Mouse (Mus musculus): ENCODE measurements around the gene Dcps. TPM values are rescaled to one million over a fixed set of nuclear protein-coding genes. Genes with fewer than 3 reads are reported as not detected.

The Dcps gene
- polyA plus RNA-seq, 1 experiment from 2014 or later: 73.4 TPM

DNA sequence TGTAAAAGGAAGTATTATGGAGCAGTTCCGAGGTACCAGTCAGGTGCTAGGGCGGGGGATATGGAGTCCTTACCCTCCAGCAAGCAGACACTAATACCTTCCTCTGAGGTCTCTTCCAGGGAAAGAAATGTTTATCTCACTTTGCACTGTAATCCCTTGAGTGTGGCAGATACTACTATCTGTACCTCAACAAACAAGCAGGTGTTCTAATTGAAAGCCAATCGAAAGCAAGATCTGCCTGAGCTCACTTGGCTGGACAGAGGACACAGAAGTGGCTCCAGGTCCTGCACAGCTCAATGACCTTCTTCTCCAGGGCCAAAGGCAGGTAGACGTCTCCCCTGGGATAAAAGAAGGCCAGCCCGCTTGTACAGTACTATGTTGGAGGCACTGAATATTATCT is 65.8 kb downstream of the Dcps start:
- peaks cover 3% of the 10 kb centered on the region; the same call in 1 of the 2 replicates for H3K4me1 ChIP-seq (ENCODE audit: control insufficient read depth, insufficient read depth, low read length)
- H3K36me3 ChIP-seq (ENCODE audit: control insufficient read depth, insufficient read depth, low read length): no peaks in the 10 kb centered on the region
- no peaks in the 10 kb centered on the region for H3K27me3 ChIP-seq (ENCODE audit: control insufficient read depth, insufficient read depth, low read depth, low read length)
- no peak overlapping the region for H3K27ac ChIP-seq (ENCODE audit: low read length)
- H3K9ac ChIP-seq (ENCODE audit: low read depth, low read length): no peak overlapping the region
- no peaks in the 10 kb centered on the region for H3K9me3 ChIP-seq (replicated peaks; ENCODE audit: control insufficient read depth, low read length, poor library complexity, severe bottlenecking)
- 93% methylated on average over 5 of the region's 5 CpGs for WGBS
- H3K4me2 ChIP-seq (ENCODE audit: low read length): no peak overlapping the region
- H3K4me3 ChIP-seq (ENCODE audit: low read depth, low read length): no peak overlapping the region
- ATAC-seq: no peak

- ATAC-seq: peak; percentile 79
- WGBS: 53% methylated on average over 5 of the region's 5 CpGs
- no peaks in the 10 kb centered on the region for H3K36me3 ChIP-seq (ENCODE audit: control insufficient read depth, insufficient read depth, low read length)
- H3K9me3 ChIP-seq (replicated peaks; ENCODE audit: control insufficient read depth, low read length, poor library complexity, severe bottlenecking): no peaks in the 10 kb centered on the region
- peaks cover 3% of the 10 kb centered on the region; the same call in 1 of the 2 replicates for H3K4me1 ChIP-seq (ENCODE audit: control insufficient read depth, insufficient read depth, low read length)
- H3K27ac ChIP-seq (ENCODE audit: low read length): no peak overlapping the region
- H3K27me3 ChIP-seq (ENCODE audit: control insufficient read depth, insufficient read depth, low read depth, low read length): no peaks in the 10 kb centered on the region
- H3K4me2 ChIP-seq (ENCODE audit: low read length): no peak overlapping the region
- no peak overlapping the region for H3K9ac ChIP-seq (ENCODE audit: low read depth, low read length)
- no peak overlapping the region for H3K4me3 ChIP-seq (ENCODE audit: low read depth, low read length)
These were observed 66.9 kb downstream of the Dcps start for GRCm38 (mm10) chr9:35108916-35109315.

- peaks cover 3% of the 10 kb centered on the region; the same call in 1 of the 2 replicates for H3K4me1 ChIP-seq (ENCODE audit: control insufficient read depth, insufficient read depth, low read length)
- no peak overlapping the region for H3K4me3 ChIP-seq (ENCODE audit: low read depth, low read length)
- no peaks in the 10 kb centered on the region for H3K9me3 ChIP-seq (replicated peaks; ENCODE audit: control insufficient read depth, low read length, poor library complexity, severe bottlenecking)
- H3K27me3 ChIP-seq (ENCODE audit: control insufficient read depth, insufficient read depth, low read depth, low read length): no peaks in the 10 kb centered on the region
- 78% methylated on average over 3 of the region's 3 CpGs for WGBS
- H3K4me2 ChIP-seq (ENCODE audit: low read length): no peak overlapping the region
- no peak overlapping the region for H3K9ac ChIP-seq (ENCODE audit: low read depth, low read length)
- H3K27ac ChIP-seq (ENCODE audit: low read length): no peak overlapping the region
- no peaks in the 10 kb centered on the region for H3K36me3 ChIP-seq (ENCODE audit: control insufficient read depth, insufficient read depth, low read length)
- ATAC-seq: no peak
These were observed 67.8 kb downstream of the Dcps start for GRCm38 (mm10) chr9:35108066-35108465.

- H3K27ac ChIP-seq (ENCODE audit: low read length): no peak overlapping the region
- no peak overlapping the region for H3K4me2 ChIP-seq (ENCODE audit: low read length)
- no peak for ATAC-seq
- H3K9ac ChIP-seq (ENCODE audit: low read depth, low read length): no peak overlapping the region
- H3K4me1 ChIP-seq (ENCODE audit: control insufficient read depth, insufficient read depth, low read length): peaks cover 3% of the 10 kb centered on the region; the same call in 1 of the 2 replicates
- 93% methylated on average over 5 of the region's 5 CpGs for WGBS
- H3K4me3 ChIP-seq (ENCODE audit: low read depth, low read length): no peak overlapping the region
- H3K27me3 ChIP-seq (ENCODE audit: control insufficient read depth, insufficient read depth, low read depth, low read length): no peaks in the 10 kb centered on the region
- H3K36me3 ChIP-seq (ENCODE audit: control insufficient read depth, insufficient read depth, low read length): no peaks in the 10 kb centered on the region
- H3K9me3 ChIP-seq (replicated peaks; ENCODE audit: control insufficient read depth, low read length, poor library complexity, severe bottlenecking): no peaks in the 10 kb centered on the region
These were observed 68.5 kb downstream of the Dcps start for GRCm38 (mm10) chr9:35107396-35107795.

DNA sequence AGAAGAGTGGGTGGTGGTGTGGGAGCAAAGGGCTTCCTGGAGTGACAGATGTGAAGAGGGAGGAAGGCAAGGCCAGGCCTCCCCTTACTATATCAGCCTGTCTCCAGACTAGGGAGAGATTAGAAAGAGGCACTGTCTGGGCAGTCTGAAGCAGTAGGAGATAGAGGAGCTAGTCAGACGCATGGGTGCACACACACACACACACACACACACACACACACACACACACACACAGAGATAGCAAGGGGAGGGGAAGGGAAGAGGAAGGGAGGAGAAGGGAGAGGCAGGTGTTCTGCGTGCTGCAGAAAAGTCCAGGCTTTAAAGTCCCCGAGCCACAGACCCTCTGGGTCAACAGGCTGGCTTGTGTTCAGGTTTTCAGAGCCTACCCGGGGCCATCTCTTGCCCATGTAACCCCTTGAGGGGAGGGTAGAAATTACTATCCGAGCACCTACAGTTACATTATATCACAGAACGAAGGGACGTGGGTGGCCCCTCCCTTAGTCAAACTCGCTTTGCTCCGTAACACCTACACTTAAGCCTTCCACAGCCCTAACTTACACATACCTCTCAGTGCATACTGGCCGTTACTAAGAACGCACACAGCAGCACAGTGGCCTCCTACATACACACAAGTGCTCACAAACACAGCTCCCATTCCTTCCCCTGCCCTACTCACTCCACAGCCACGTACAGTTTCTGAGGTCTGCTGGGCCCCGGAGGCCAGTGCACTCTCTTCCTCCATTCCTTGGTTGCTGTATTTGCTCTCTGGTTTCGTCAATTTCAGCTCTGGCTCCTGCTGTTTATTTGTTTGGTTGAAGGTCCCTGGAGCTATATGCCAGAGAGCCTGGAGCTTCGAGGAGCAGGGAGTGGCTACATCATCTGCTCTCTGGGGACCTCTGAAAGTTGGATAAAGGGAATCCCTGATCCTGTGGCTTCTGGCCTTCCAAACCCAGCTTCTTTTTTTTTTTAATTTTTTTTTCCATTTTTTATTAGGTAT is 69.7 kb downstream of the Dcps start:
- Histone ChIP-seq H3K9me3 (replicated peaks; ENCODE audit: control insufficient read depth, low read length, poor library complexity, severe bottlenecking) (no peaks in the 10 kb centered on the region), H3K27me3 (ENCODE audit: control insufficient read depth, insufficient read depth, low read depth, low read length) (no peaks in the 10 kb centered on the region), H3K4me3 (ENCODE audit: low read depth, low read length) (no peak overlapping the region), H3K4me1 (ENCODE audit: control insufficient read depth, insufficient read depth, low read length) (no peaks in the 10 kb centered on the region), H3K4me2 (ENCODE audit: low read length) (no peak overlapping the region), H3K36me3 (ENCODE audit: control insufficient read depth, insufficient read depth, low read length) (no peaks in the 10 kb centered on the region), H3K27ac (ENCODE audit: low read length) (no peak overlapping the region), H3K9ac (ENCODE audit: low read depth, low read length) (no peak overlapping the region)
- no peak for ATAC-seq
- 68% methylated on average over 15 of the region's 15 CpGs for WGBS

GRCm38 (mm10) chr9:35105438-35105837 is 70.4 kb downstream of the Dcps start:
- H3K4me3 ChIP-seq (ENCODE audit: low read depth, low read length): no peak overlapping the region
- no peak overlapping the region for H3K9ac ChIP-seq (ENCODE audit: low read depth, low read length)
- H3K4me2 ChIP-seq (ENCODE audit: low read length): no peak overlapping the region
- 55% methylated on average over 2 of the region's 2 CpGs for WGBS
- no peak for ATAC-seq
- H3K4me1 ChIP-seq (ENCODE audit: control insufficient read depth, insufficient read depth, low read length): no peaks in the 10 kb centered on the region
- no peaks in the 10 kb centered on the region for H3K9me3 ChIP-seq (replicated peaks; ENCODE audit: control insufficient read depth, low read length, poor library complexity, severe bottlenecking)
- no peak overlapping the region for H3K27ac ChIP-seq (ENCODE audit: low read length)
- no peaks in the 10 kb centered on the region for H3K27me3 ChIP-seq (ENCODE audit: control insufficient read depth, insufficient read depth, low read depth, low read length)
- no peaks in the 10 kb centered on the region for H3K36me3 ChIP-seq (ENCODE audit: control insufficient read depth, insufficient read depth, low read length)

GRCm38 (mm10) chr9:35104711-35105110 is 71.2 kb downstream of the Dcps start:
- no peak overlapping the region for H3K27ac ChIP-seq (ENCODE audit: low read length)
- WGBS: 81% methylated on average over 4 of the region's 4 CpGs

GRCm38 (mm10) chr9:35098762-35099161 is 77.1 kb downstream of the Dcps start:
- Histone ChIP-seq H3K4me3 (ENCODE audit: low read depth, low read length) (no peak overlapping the region), H3K4me1 (ENCODE audit: control insufficient read depth, insufficient read depth, low read length) (no peaks in the 10 kb centered on the region), H3K27ac (ENCODE audit: low read length) (no peak overlapping the region), H3K9me3 (replicated peaks; ENCODE audit: control insufficient read depth, low read length, poor library complexity, severe bottlenecking) (no peaks in the 10 kb centered on the region), H3K4me2 (ENCODE audit: low read length) (no peak overlapping the region), H3K36me3 (ENCODE audit: control insufficient read depth, insufficient read depth, low read length) (no peaks in the 10 kb centered on the region), H3K27me3 (ENCODE audit: control insufficient read depth, insufficient read depth, low read depth, low read length) (no peaks in the 10 kb centered on the region), H3K9ac (ENCODE audit: low read depth, low read length) (no peak overlapping the region)
- WGBS: 86% methylated on average over 4 of the region's 4 CpGs
- no peak for ATAC-seq

More at GRCm38 (mm10) chr9:35104711-35105110, 71.2 kb downstream of the Dcps start:
- no peaks in the 10 kb centered on the region for H3K4me1 ChIP-seq (ENCODE audit: control insufficient read depth, insufficient read depth, low read length)
- no peaks in the 10 kb centered on the region for H3K27me3 ChIP-seq (ENCODE audit: control insufficient read depth, insufficient read depth, low read depth, low read length)
- no peak for ATAC-seq
- H3K36me3 ChIP-seq (ENCODE audit: control insufficient read depth, insufficient read depth, low read length): no peaks in the 10 kb centered on the region
- H3K4me2 ChIP-seq (ENCODE audit: low read length): no peak overlapping the region
- H3K9me3 ChIP-seq (replicated peaks; ENCODE audit: control insufficient read depth, low read length, poor library complexity, severe bottlenecking): no peaks in the 10 kb centered on the region
- H3K4me3 ChIP-seq (ENCODE audit: low read depth, low read length): no peak overlapping the region
- H3K9ac ChIP-seq (ENCODE audit: low read depth, low read length): no peak overlapping the region

DNA sequence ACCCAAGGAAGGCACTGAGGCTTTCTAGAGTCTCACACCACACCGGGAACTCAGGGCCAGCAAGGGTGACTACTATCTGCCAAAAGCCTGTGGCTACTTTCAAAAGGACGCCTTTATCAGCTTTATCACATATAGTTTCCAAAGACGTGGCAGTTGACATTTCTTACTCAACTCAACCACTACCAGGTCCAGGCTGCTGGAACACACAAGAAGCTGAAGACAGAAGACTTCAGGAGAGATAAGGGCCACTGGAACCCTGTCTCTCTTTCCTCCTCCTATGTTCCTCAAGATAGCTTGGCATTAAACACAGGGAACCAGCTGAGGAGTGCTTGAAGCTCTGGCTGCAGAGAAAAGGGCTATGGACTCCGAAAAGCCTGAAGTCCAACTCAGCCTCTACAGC is 78.0 kb downstream of the Dcps start:
- Histone ChIP-seq H3K4me2 (ENCODE audit: low read length) (no peak overlapping the region), H3K27me3 (ENCODE audit: control insufficient read depth, insufficient read depth, low read depth, low read length) (no peaks in the 10 kb centered on the region), H3K9me3 (replicated peaks; ENCODE audit: control insufficient read depth, low read length, poor library complexity, severe bottlenecking) (no peaks in the 10 kb centered on the region), H3K9ac (ENCODE audit: low read depth, low read length) (no peak overlapping the region), H3K36me3 (ENCODE audit: control insufficient read depth, insufficient read depth, low read length) (no peaks in the 10 kb centered on the region), H3K4me3 (ENCODE audit: low read depth, low read length) (no peak overlapping the region), H3K27ac (ENCODE audit: low read length) (no peak overlapping the region), H3K4me1 (ENCODE audit: control insufficient read depth, insufficient read depth, low read length) (no peaks in the 10 kb centered on the region)
- WGBS: 96% methylated on average over 4 of the region's 4 CpGs
- no peak for ATAC-seq

Data from midbrain, embryonic 16.5 days (tissue).